Mouse (Mus musculus) lung, adult 18-20 months (tissue): ENCODE measurements around the gene Psmd13.

ENCODE experiments used
- DNase-seq, 2 experiments: peaks; one replicate each; pipeline ENCODE4 v3.0.0; 2022; ENCODE audit warnings: mixed read lengths in 2 of 2

Gene Psmd13

DNA sequence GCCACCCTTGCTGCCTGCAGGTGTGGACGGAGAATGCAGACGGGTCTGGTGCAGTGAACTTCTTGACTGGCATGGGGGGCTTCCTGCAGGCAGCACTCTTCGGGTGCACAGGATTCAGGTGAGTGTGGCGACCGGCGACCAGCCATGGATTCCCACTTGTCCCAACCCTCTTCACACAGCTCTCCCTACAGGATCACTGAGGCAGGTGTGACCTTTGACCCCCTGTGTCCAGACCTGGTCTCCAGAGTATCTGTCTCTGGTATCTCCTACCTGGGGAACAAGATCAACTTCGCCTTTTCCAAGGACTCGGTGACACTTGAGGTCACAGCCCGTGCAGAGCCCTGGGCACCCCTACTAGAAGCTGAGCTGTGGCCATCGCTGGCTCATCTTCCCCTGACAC is 64.5 kb downstream of the Psmd13 start:
- no peak for DNase-seq

GRCm38 (mm10) chr7:140946980-140947379 is 65.2 kb downstream of the Psmd13 start:
- DNase-seq = peak; percentile 52 to 64

GRCm38 (mm10) chr7:140948161-140948560 is 66.4 kb downstream of the Psmd13 start:
- no peak for DNase-seq
